Mouse (Mus musculus): ENCODE data around the gene Nr2f2. TPM values are rescaled to one million over a fixed set of nuclear protein-coding genes. Genes with fewer than 3 reads are reported as not detected.

The Nr2f2 gene
- total RNA-seq, 1 experiment from 2014 or later, result not detected

GRCm38 (mm10) chr7:70368751-70369060, 2.2 kb upstream of the Nr2f2 start:
- ATAC-seq (replicated peaks in 1 of 2; ENCODE audit: insufficient read depth in 1 of 2, low FRiP score in 2 of 2, low TSS enrichment in 1 of 2, low read depth in 1 of 2, poor library complexity in 2 of 2, severe bottlenecking in 2 of 2), result no peak

- ATAC-seq (replicated peaks in 1 of 2; ENCODE audit: insufficient read depth in 1 of 2, low FRiP score in 2 of 2, low TSS enrichment in 1 of 2, low read depth in 1 of 2, poor library complexity in 2 of 2, severe bottlenecking in 2 of 2), result no peak
Observed at GRCm38 (mm10) chr7:70368268-70368655, 1.7 kb upstream of the Nr2f2 start.

GRCm38 (mm10) chr7:70367591-70368267, 1.2 kb upstream of the Nr2f2 start:
- ATAC-seq (replicated peaks in 1 of 2; ENCODE audit: insufficient read depth in 1 of 2, low FRiP score in 2 of 2, low TSS enrichment in 1 of 2, low read depth in 1 of 2, poor library complexity in 2 of 2, severe bottlenecking in 2 of 2), result no peak

- no peak for ATAC-seq (replicated peaks in 1 of 2; ENCODE audit: insufficient read depth in 1 of 2, low FRiP score in 2 of 2, low TSS enrichment in 1 of 2, low read depth in 1 of 2, poor library complexity in 2 of 2, severe bottlenecking in 2 of 2)
Observed at GRCm38 (mm10) chr7:70366808-70367095, 217 bp upstream of the Nr2f2 start.

- no peak for ATAC-seq (replicated peaks in 1 of 2; ENCODE audit: insufficient read depth in 1 of 2, low FRiP score in 2 of 2, low TSS enrichment in 1 of 2, low read depth in 1 of 2, poor library complexity in 2 of 2, severe bottlenecking in 2 of 2)
Observed at GRCm38 (mm10) chr7:70365401-70365811, 1.1 kb downstream of the Nr2f2 start.

- 0 out of 4 replicates have a peak, but pooled peaks have one; percentile 18 to 38 for ATAC-seq (replicated peaks in 1 of 2; ENCODE audit: insufficient read depth in 1 of 2, low FRiP score in 2 of 2, low TSS enrichment in 1 of 2, low read depth in 1 of 2, poor library complexity in 2 of 2, severe bottlenecking in 2 of 2)
Observed at GRCm38 (mm10) chr7:70364798-70365197, 1.7 kb downstream of the Nr2f2 start.

GRCm38 (mm10) chr7:70363351-70363750, 3.2 kb downstream of the Nr2f2 start:
- no peak for ATAC-seq (replicated peaks in 1 of 2; ENCODE audit: insufficient read depth in 1 of 2, low FRiP score in 2 of 2, low TSS enrichment in 1 of 2, low read depth in 1 of 2, poor library complexity in 2 of 2, severe bottlenecking in 2 of 2)

- ATAC-seq (replicated peaks in 1 of 2; ENCODE audit: insufficient read depth in 1 of 2, low FRiP score in 2 of 2, low TSS enrichment in 1 of 2, low read depth in 1 of 2, poor library complexity in 2 of 2, severe bottlenecking in 2 of 2), result no peak
Observed at GRCm38 (mm10) chr7:70362526-70363170, 3.9 kb downstream of the Nr2f2 start.

GRCm38 (mm10) chr7:70361383-70362364, 4.9 kb downstream of the Nr2f2 start:
- peak; percentile 19 to 50; a peak in 3 of 4 replicates for ATAC-seq (replicated peaks in 1 of 2; ENCODE audit: insufficient read depth in 1 of 2, low FRiP score in 2 of 2, low TSS enrichment in 1 of 2, low read depth in 1 of 2, poor library complexity in 2 of 2, severe bottlenecking in 2 of 2)

GRCm38 (mm10) chr7:70360611-70361382, 5.7 kb downstream of the Nr2f2 start:
- no peak for ATAC-seq (replicated peaks in 1 of 2; ENCODE audit: insufficient read depth in 1 of 2, low FRiP score in 2 of 2, low TSS enrichment in 1 of 2, low read depth in 1 of 2, poor library complexity in 2 of 2, severe bottlenecking in 2 of 2)

- 0 out of 4 replicates have a peak, but pooled peaks of 1 of the 2 experiments have one; percentile 12 for ATAC-seq (replicated peaks in 1 of 2; ENCODE audit: insufficient read depth in 1 of 2, low FRiP score in 2 of 2, low TSS enrichment in 1 of 2, low read depth in 1 of 2, poor library complexity in 2 of 2, severe bottlenecking in 2 of 2)
Observed at GRCm38 (mm10) chr7:70359791-70360581, 6.5 kb downstream of the Nr2f2 start.

- peak; percentile 6 to 22; a peak in 1 of 4 replicates for ATAC-seq (replicated peaks in 1 of 2; ENCODE audit: insufficient read depth in 1 of 2, low FRiP score in 2 of 2, low TSS enrichment in 1 of 2, low read depth in 1 of 2, poor library complexity in 2 of 2, severe bottlenecking in 2 of 2)
Observed at GRCm38 (mm10) chr7:70358848-70359591, 7.5 kb downstream of the Nr2f2 start.

GRCm38 (mm10) chr7:70358020-70358847, 8.3 kb downstream of the Nr2f2 start:
- ATAC-seq (replicated peaks in 1 of 2; ENCODE audit: insufficient read depth in 1 of 2, low FRiP score in 2 of 2, low TSS enrichment in 1 of 2, low read depth in 1 of 2, poor library complexity in 2 of 2, severe bottlenecking in 2 of 2), result 0 out of 4 replicates have a peak, but pooled peaks of 1 of the 2 experiments have one; percentile 22

- no peak for ATAC-seq (replicated peaks in 1 of 2; ENCODE audit: insufficient read depth in 1 of 2, low FRiP score in 2 of 2, low TSS enrichment in 1 of 2, low read depth in 1 of 2, poor library complexity in 2 of 2, severe bottlenecking in 2 of 2)
Observed at GRCm38 (mm10) chr7:70357516-70358019, 9.0 kb downstream of the Nr2f2 start.
